Mouse (Mus musculus) embryonic fibroblast, embryonic 13.5 days (primary cell): ENCODE data around the gene Cmtm6. TPM values are rescaled to one million over a fixed set of nuclear protein-coding genes. Genes with fewer than 3 reads are reported as not detected.
"Not testable (repeated sequence)": the region's sequence is repeated elsewhere in the genome, so short reads cannot be mapped to it uniquely, and the experiment has no call there.

Experiments used
- H3K27ac ChIP-seq: 2 replicates; pipeline ENCODE4 v1.5.1; 2012; ENCODE audit warnings: low read length, control low read depth, inconsistent platforms; ENCODE audit not compliant: insufficient read depth
- H3K4me1 ChIP-seq: 2 replicates; pipeline ENCODE4 v1.6.1; 2011; ENCODE audit warnings: low read length; ENCODE audit not compliant: control insufficient read depth, insufficient read depth
- H3K4me3 ChIP-seq: 2 replicates; pipeline ENCODE4 v1.5.1; 2011; ENCODE audit warnings: mild to moderate bottlenecking, control low read depth, low read length; ENCODE audit not compliant: insufficient read depth
- CTCF ChIP-seq: IDR thresholded peaks from 2 replicates; pipeline ENCODE4 v1.5.1; 2011; ENCODE audit warnings: mild to moderate bottlenecking, control low read depth, low read length, moderate library complexity, borderline replicate concordance; ENCODE audit not compliant: insufficient read depth
- POLR2A ChIP-seq: IDR thresholded peaks from 2 replicates; pipeline ENCODE4 v1.6.1; 2011; ENCODE audit warnings: low read depth, mild to moderate bottlenecking, control low read depth, low read length, moderate library complexity
- polyA plus RNA-seq: library from polyadenylated mRNA; stranded (reverse); fragments of >200 nt; gene quantifications from 2 replicates; pipeline ENCODE4 v1.2.4, GENCODE M21; 2011; ENCODE audit warnings: low read depth; ENCODE audit not compliant: missing spikeins, insufficient read length

Cmtm6 gene
- polyA plus RNA-seq, 1 experiment: 17.6 TPM

DNA sequence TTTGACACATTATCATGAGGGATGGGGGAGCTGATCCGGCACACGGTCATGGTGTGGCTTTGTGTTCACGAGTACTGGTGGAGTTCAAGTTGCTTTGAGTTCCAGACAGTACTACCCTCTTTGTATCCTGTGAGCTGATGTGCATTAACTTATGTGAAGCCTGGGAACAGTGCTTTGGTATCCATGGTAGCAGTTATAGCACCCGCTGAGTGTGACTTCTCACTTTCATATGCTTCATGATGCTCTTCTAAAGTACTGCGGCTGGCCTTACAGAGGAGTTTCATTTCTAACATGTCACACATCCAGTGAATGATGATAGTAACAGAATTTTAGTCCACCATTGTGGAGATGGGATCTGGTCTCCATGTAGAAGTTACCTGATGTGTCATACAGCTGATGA lies 33.0 kb upstream of the Cmtm6 start:
- Histone ChIP-seq H3K4me3 (no peak overlapping the region), H3K27ac (no peak overlapping the region), H3K4me1 (no peaks in the 10 kb centered on the region)
- no peak for TF ChIP-seq POLR2A
- TF ChIP-seq CTCF: no peak

DNA sequence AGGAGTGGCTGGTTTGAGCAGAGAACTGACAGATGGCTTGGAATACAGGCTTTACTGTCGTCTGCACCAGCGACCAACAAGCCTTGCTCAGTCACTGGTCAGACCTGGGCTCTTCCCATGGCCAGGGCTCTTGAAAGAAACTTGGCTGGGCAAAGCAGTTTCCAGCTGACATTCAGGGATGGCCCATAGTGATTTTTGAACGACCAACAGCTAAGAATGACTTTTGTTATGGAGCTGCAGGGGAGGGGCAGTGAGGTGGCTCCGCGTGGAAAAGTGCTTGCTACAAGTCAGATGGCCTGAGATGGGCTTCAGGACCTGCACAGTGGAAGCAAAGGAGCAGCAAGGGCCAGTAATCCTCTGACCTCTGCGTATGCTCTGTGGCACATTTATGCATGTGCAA lies 31.7 kb upstream of the Cmtm6 start:
- no peak for TF ChIP-seq POLR2A
- no peak for TF ChIP-seq CTCF
- H3K27ac ChIP-seq: no peak overlapping the region

DNA sequence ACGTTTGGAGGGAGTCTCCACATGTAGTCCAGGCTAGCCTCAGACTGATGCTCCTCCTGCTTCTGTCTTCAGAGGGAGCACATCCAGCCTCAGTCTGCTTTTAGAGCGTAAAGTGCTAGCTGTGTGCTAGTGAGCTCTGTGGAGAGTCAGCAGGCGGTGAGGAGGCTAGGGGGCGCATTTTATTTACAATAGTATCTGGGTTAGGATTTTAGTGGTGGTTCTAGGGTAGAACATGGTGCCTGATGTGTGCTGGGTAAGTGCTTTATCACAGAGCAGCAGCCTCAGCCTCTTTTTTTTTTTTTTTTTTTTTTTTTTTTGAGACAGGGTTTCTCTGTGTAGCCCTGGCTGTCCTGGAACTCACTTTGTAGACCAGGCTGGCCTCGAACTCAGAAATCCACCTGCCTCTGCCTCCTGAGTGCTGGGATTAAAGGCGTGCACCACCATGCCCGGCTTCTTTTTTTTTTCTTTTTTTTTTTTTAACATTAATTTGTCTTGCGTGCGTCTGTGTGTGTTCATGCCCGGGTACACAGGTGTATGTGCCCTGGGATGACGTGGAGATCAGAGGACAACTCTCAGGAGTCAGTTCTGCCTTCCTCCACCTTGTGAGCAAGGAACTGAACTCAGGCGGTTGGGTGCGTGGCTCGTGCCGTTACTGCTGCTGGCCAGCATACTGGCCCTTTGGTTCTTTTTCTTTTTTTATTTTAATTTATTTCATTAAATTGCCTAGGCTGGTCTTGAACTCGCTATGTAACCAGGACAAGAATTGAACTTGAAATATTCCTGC lies 30.8 kb upstream of the Cmtm6 start:
- TF ChIP-seq POLR2A: no peak
- no peak for TF ChIP-seq CTCF
- no peaks in the 10 kb centered on the region for H3K4me1 ChIP-seq

More for the DNA sequence above, 31.7 kb upstream of the Cmtm6 start:
- Histone ChIP-seq H3K4me3 (no peak overlapping the region), H3K4me1 (no peaks in the 10 kb centered on the region)

DNA sequence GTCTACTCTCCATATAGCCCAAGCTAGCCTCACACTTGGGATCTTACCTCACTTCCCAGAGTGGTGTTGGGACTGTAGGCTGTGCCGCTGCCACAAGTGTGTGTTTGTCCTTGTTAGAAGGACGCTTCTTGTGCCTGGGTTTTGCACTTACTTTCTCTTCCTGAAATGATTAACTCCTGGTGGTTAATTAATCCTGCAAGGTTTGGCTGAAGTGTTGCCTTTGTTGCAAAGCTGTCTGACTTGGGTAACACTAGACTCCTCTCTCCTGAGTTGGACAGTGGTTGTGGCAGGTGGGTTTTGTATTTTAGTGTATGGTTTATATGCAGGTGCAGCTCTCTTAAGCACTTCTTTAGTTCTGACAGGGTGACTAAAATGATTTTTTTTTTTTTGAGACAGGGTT lies 29.9 kb upstream of the Cmtm6 start:
- no peak overlapping the region for H3K27ac ChIP-seq
- no peaks in the 10 kb centered on the region for H3K4me1 ChIP-seq
- TF ChIP-seq POLR2A (no peak), CTCF (no peak)
- H3K4me3 ChIP-seq: no peak overlapping the region

More for the DNA sequence above, 30.8 kb upstream of the Cmtm6 start:
- H3K4me3 ChIP-seq: no peak overlapping the region
- no peak overlapping the region for H3K27ac ChIP-seq

DNA sequence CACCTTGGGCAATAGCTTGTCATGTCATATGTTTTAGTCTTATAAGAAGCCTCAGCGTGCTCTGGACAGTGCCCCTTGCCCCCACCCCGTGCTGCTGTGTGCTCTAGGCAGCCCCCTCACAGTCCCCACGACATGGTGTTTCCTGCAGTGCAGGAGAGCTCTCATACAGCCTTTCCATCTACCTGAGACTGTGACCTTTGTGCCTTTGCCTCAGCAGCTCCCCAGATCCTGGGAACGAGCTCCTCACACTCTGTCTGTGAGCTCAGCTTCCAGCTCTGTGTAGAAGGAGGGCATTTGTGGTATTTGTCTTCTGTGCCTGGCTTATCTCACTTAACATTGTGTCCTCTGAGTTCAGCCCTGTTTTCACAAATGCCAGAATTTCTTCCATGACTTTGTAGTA lies 29.0 kb upstream of the Cmtm6 start:
- H3K4me3 ChIP-seq: no peak overlapping the region
- no peaks in the 10 kb centered on the region for H3K4me1 ChIP-seq
- no peak overlapping the region for H3K27ac ChIP-seq
- TF ChIP-seq POLR2A (no peak), CTCF (no peak)

DNA sequence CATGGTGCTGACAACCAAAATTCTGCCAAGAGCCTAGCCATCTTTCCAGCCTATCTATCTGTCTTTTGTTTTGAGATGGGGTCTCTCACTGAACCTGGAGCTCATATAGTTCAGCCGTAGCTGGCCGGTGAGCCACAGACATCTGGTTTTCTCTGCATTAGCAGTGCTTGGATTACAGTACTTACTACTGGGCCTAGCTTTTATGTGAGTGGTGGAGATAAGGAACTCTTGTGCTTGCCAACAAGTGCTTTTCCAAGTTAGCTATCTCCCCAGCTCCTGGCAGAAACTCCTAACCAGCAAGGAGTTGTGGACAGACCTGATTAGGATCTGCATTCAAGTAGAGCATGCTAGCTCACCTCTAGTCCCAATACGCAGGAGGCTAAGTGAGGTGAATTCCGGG lies 23.1 kb upstream of the Cmtm6 start:
- Histone ChIP-seq H3K27ac (no peak overlapping the region), H3K4me3 (no peak overlapping the region), H3K4me1 (no peaks in the 10 kb centered on the region)
- TF ChIP-seq CTCF (no peak), POLR2A (no peak)

DNA sequence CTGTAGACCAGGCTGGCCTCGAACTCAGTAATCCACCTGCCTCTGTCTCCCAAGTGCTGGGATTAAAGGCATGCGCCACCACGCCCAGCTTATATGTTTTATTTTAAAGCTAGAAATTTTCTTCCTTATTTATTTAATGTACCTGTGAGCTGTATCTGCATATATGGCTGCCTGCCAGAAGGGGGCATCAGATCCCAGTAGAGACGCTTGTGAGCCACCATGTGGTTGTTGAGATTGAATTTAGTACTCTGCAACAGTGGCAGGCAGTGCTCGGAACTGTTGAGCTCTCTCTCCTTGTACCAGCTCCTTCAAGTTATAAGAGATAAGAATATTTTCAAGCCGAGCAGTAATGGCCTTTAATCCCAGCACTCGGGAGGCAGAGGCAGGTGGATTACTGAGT lies 20.6 kb upstream of the Cmtm6 start:
- H3K4me1 ChIP-seq: no peaks in the 10 kb centered on the region
- TF ChIP-seq POLR2A: no peak
- no peak for TF ChIP-seq CTCF
- no peak overlapping the region for H3K27ac ChIP-seq
- H3K4me3 ChIP-seq: no peak overlapping the region

DNA sequence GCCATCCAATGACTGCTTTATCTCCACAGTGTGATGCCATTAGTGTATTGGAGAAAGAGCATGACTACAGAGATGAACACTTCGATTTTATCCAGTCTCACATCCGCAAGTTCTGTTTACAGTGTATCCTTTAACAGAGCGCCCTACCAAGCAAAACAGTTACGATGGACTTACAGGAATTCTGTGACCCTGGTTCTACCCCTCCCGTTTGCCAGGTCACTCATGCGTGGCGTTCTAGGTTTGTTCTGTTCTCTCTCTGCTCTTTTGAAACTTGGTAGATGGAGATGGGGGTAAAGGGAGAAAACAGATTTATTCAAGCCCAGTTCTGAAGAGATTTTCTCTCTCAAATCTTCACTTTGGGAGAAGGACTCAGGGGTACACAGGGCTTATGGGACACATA lies 17.4 kb upstream of the Cmtm6 start:
- TF ChIP-seq POLR2A (no peak), CTCF (no peak)
- Histone ChIP-seq H3K27ac (no peak overlapping the region), H3K4me1 (no peaks in the 10 kb centered on the region), H3K4me3 (no peak overlapping the region)

DNA sequence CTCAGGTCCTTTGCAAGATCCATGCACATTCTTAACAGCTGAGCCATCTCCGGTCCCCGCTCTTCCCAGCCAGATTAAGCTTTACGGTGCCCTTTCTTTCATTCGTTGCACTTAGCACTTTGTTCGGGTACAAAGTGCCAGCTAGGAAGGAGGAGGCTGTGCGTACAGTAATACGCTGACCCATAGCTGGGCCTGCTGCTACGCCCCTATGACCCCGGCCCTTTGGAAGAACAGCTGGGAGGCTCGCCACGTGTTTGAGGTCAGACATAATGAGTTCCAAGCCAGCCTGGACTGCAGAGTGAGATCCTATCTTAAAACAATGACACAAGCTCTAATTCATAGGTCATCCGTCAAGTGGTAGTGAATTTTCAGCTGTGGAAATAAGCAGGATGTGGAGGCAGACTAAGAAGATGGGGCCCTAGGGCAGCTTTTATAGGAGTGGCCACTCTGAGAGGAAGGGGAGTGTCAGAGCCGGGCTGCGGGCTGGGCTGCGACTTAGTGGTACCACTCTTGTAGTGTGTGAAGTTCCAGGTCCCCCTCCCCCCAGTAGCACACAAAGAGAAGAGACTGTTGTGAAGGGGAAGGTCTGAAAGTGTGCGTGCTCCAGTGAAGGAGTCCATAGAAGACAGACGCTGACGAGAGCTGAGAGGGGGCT lies 14.1 kb upstream of the Cmtm6 start:
- TF ChIP-seq CTCF: no peak
- no peak for TF ChIP-seq POLR2A
- H3K4me1 ChIP-seq: no peaks in the 10 kb centered on the region
- no peak overlapping the region for H3K27ac ChIP-seq
- H3K4me3 ChIP-seq: no peak overlapping the region

DNA sequence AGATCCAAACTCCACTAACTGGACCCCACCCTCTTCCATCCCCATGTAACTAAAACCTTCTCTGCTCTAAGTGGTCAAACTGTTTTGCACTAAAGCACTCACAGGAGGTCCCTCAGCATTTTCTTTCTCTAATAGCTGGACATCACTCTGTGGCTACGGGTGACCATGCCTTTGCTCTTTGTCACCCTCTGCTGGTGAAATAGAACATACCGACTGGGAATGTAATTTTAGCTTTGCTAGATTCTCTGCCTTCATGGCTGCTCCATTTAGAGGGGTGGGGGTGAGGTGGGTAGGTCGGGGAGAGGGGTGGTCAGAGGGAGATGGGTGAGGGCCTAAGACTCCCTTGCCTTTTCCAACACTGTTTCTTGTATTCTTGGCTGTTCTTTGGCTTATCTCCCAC lies 3.6 kb upstream of the Cmtm6 start:
- no peak for TF ChIP-seq POLR2A
- TF ChIP-seq CTCF: no peak
- Histone ChIP-seq H3K4me3 (no peak overlapping the region), H3K4me1 (no peaks in the 10 kb centered on the region; the same call in 1 of the 2 replicates), H3K27ac (no peak overlapping the region)

DNA sequence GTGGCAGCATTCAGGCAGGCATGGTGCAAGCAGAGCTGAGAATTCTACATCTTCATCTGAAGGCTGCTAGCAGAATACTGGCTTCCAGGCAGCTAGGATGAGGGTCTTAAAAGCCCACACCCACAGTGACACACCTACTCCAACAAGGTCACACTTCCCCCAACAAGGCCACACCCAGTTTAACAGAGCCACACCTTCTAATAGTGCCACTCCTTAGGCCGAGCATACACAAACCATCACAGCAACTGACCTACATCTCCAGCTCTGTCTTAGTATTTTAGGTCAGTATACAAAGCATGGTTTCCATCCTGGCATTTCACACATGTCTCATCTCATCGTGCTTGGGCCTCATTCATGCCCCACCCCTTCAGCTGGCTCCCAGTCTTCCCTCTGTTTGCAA lies 2.5 kb upstream of the Cmtm6 start:
- not testable (repeated sequence) for H3K27ac ChIP-seq, H3K4me1 ChIP-seq, H3K4me3 ChIP-seq
